Mouse (Mus musculus) midbrain, embryonic 12.5 days (tissue): ENCODE data around the gene Slbp. TPM values are rescaled to one million over a fixed set of nuclear protein-coding genes. Genes with fewer than 3 reads are reported as not detected.

Experiments used
- polyA plus RNA-seq: library from polyadenylated mRNA; unstranded; fragments of >200 nt; fragmentation: Nextera tagmentation; extraction: Ambion mirVana; gene quantifications from 2 replicates; pipeline ENCODE4 v1.2.1, GENCODE M21; 2016

The Slbp gene
- polyA plus RNA-seq, 1 experiment from 2014 or later = 231 TPM

Other genes starting within 250 kb of the Slbp start
- 0.25 and 0.29 TPM in 2 replicates for gene Nkx1-1, start 218.6 kb downstream of the Slbp start, polyA plus RNA-seq
- 47.7 and 49.2 TPM in 2 replicates for gene Fam53a, start 22.9 kb downstream of the Slbp start, polyA plus RNA-seq
- 0.93 and 1.0 TPM in 2 replicates for gene Gm9903, start 22.6 kb downstream of the Slbp start, polyA plus RNA-seq
- 203 and 205 TPM in 2 replicates for gene Tacc3, start 5.6 kb upstream of the Slbp start, polyA plus RNA-seq
- 31.8 and 37.5 TPM in 2 replicates for gene Tmem129, start 5.8 kb upstream of the Slbp start, polyA plus RNA-seq
- gene Fgfr3, start 69.1 kb upstream of the Slbp start, polyA plus RNA-seq = 66.2 and 88.3 TPM in 2 replicates
- 49.0 and 54.2 TPM in 2 replicates for gene Letm1, start 130.2 kb upstream of the Slbp start, polyA plus RNA-seq
- gene Nsd2, start 168.2 kb upstream of the Slbp start, polyA plus RNA-seq = 115 and 128 TPM in 2 replicates